Mouse (Mus musculus) hindbrain, embryonic 15.5 days (tissue): ENCODE results near the gene Znhit2. TPM values are rescaled to one million over a fixed set of nuclear protein-coding genes. Genes with fewer than 3 reads are reported as not detected.

Experiments
- ATAC-seq: fragments of 200-750 bp; cut with Nextera tagmentation; 2 replicates; pipeline ENCODE4 v1.8.0; 2017; ENCODE audit warnings: low read depth, moderate number of reproducible peaks, moderate TSS enrichment; ENCODE audit not compliant: low FRiP score
- H3K27ac ChIP-seq: fragments of 300-500 bp; sonication (generic); replicated peaks from 2 replicates; pipeline ENCODE4 v1.5.1; 2015; ENCODE audit warnings: mild to moderate bottlenecking, inconsistent platforms
- H3K27me3 ChIP-seq: fragments of 300-500 bp; sonication (generic); 2 replicates; pipeline ENCODE4 v1.6.1; 2015; ENCODE audit warnings: control low read depth, inconsistent platforms
- H3K36me3 ChIP-seq: fragments of 300-500 bp; sonication (generic); 2 replicates; pipeline ENCODE4 v1.6.1; 2015; ENCODE audit warnings: control low read depth, inconsistent platforms
- H3K4me1 ChIP-seq: fragments of 300-500 bp; sonication (generic); replicated peaks from 2 replicates; pipeline ENCODE4 v1.6.1; 2015; ENCODE audit warnings: control low read depth, inconsistent platforms
- H3K4me2 ChIP-seq: fragments of 300-500 bp; sonication (generic); 2 replicates; pipeline ENCODE4 v1.6.1; 2015; ENCODE audit warnings: moderate library complexity, mild to moderate bottlenecking, inconsistent platforms
- H3K4me3 ChIP-seq: fragments of 300-500 bp; sonication (generic); 2 replicates; pipeline ENCODE4 v1.5.1; 2015; ENCODE audit warnings: mild to moderate bottlenecking, inconsistent platforms
- H3K9ac ChIP-seq: fragments of 300-500 bp; sonication (generic); 2 replicates; pipeline ENCODE4 v1.6.1; 2015; ENCODE audit warnings: inconsistent platforms
- H3K9me3 ChIP-seq: fragments of 300-500 bp; sonication (generic); 2 replicates; pipeline ENCODE4 v1.6.1; 2016; ENCODE audit warnings: control low read depth, inconsistent platforms
- WGBS: fragments of 180-500 bp; shearing (Covaris S2); methylation state at CpG from one replicate; pipeline ENCODE4 v1.1.7; 2015; 5-methylcytosine and 5-hydroxymethylcytosine counted together
- microRNA-seq: library from miRNA; unstranded; fragments of <30 nt; microRNA quantifications from one replicate; pipeline ENCODE4, GENCODE M21; 2016
- polyA plus RNA-seq: library from polyadenylated mRNA; unstranded; fragments of >200 nt; fragmentation: Nextera tagmentation; extraction: Ambion mirVana; gene quantifications from 2 replicates; pipeline ENCODE4 v1.2.1, GENCODE M21; 2015

Znhit2 gene
- polyA plus RNA-seq, 1 experiment from 2014 or later: 34.8 TPM

DNA sequence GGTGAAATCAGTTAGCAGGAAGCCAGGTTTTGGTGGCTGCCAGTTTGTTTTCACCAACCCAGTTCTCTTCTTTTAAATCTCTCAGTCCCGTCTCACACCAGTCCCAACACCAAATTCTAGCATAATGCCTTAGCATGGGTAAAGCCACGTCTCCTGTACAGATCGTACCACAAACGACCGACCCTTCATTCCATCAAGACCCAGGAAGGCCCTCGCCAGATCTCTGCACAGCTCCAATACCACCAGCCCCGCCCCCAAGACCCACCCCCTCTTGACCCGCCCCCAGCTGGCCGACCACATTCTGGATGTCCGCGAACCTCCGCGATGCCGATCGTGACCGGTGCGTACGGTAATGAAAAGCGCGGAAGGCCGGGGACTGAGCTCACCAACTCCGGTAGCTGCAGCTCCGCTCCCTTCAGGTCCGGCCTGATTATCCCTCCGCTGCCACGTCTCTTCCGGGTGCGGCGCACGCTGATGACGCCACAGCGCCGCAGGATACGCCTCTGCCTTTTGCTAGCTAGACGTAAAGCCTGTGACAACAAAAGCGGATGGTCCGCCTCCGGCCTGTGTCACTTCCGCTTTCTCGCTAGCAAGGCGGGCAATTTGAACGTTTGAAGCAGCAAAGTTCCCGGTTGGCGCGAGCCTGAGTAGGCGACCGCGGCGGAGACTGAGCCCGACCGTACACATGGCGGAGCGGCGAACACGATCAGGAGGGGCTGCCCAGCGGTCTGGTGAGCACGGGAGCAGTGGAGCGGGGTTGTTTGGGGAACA lies 23.7 kb downstream of the Znhit2 start, which contains the start of the genes Zfpl1 and Cdca5:
Zfpl1 (minus strand) TSS at position 479 of the 771 bp plus-strand sequence.
Cdca5 (plus strand) TSS at position 506 of the 771 bp plus-strand sequence.
- Histone ChIP-seq H3K9ac (peak within 1 kb of the TSS; percentile 71), H3K27me3 (no peaks in the 10 kb centered on the region), H3K4me1 (peaks cover 23% of the 10 kb centered on the region), H3K27ac (peak within 1 kb of the TSS; percentile 56), H3K4me3 (peak within 1 kb of the TSS; percentile 60), H3K9me3 (no peaks in the 10 kb centered on the region), H3K36me3 (peaks cover 28% of the 10 kb centered on the region), H3K4me2 (peak within 1 kb of the TSS; percentile 81)
- ATAC-seq: peak; percentile 91
- under 1% methylated on average over 58 of the region's 58 CpGs for WGBS

DNA sequence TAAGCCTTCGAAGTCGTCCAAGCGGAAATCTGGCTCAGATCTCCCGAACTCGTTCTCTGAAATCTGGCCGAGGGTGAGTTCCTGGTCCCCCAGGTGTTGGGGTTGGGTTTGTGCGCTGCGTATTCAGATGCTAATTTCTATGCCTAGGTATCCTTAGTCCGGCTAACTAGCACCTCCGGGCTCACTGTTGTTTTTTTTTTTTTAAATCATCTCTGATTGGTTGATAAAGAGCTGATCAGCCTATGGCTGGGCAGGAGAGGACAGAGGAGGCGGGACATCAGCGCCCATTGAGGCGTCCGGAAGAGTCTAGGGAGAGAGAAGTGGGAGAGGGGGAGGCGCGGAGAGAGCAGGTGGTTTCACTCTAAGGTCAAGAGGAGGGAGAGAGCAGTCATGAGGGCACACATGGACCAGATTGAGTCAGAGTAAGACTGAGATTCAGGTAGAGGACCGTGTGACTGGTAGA lies 24.5 kb downstream of the Znhit2 start:
- Histone ChIP-seq H3K9me3 (no peaks in the 10 kb centered on the region), H3K9ac (no peak overlapping the region), H3K4me2 (peak overlapping the region; percentile 81), H3K27me3 (no peaks in the 10 kb centered on the region), H3K4me1 (peaks cover 23% of the 10 kb centered on the region), H3K27ac (no peak overlapping the region), H3K36me3 (peaks cover 20% of the 10 kb centered on the region), H3K4me3 (peak overlapping the region; percentile 60)
- ATAC-seq: peak; percentile 56; the same call in 1 of the 2 replicates
- WGBS: 2% methylated on average over 17 of the region's 17 CpGs

DNA sequence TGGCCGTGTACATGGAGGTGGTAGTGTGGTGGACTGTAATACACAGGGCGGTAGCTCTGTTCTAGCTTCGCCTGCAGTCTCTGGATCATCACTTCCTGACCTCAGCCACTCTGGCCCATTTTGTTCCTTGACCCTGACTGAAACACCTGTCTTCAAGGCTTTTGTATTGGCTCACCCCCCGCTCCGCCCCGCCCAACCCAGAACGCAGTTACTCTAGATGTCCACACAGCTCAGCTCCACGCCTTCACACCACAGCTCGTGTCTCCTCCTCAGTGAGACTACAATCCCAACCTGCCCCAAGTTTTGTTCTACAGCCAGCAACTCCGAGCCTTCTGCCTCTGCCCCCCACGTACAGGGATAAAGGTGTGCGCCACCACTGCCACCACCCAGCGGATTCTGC lies 27.8 kb downstream of the Znhit2 start:
- ATAC-seq: no peak
- no peak overlapping the region for H3K4me3 ChIP-seq
- WGBS: 91% methylated on average over 13 of the region's 13 CpGs
- no peaks in the 10 kb centered on the region for H3K9me3 ChIP-seq
- H3K4me2 ChIP-seq: no peak overlapping the region
- no peaks in the 10 kb centered on the region for H3K27me3 ChIP-seq
- no peak overlapping the region for H3K9ac ChIP-seq
- H3K36me3 ChIP-seq: no peaks in the 10 kb centered on the region
- H3K27ac ChIP-seq: no peak overlapping the region
- H3K4me1 ChIP-seq: peaks cover 14% of the 10 kb centered on the region

DNA sequence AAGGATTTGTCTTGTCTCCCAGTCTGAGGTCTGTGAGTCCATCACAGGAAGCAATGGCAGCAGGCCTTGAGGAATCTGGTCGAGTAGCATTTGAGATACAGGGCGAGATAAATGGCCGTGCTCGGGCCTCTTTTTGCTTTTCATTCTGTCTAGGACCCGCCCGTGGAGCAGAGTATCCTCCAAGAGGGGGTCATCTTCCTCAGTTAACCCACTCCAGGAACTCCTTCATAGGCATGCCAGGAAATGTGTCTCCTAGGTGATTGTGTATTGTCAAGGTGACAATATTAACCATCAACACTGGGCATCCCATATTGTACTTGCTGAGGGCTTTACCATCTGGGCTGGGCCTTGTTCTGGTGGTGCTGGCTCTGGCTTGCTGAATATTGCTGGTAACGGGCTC lies 33.1 kb downstream of the Znhit2 start, which contains the start of gene AC131692.1:
AC131692.1 (plus strand) TSS at position 301 of the 400 bp plus-strand sequence.
- no peaks in the 10 kb centered on the region for H3K9me3 ChIP-seq
- H3K4me2 ChIP-seq: no peak within 1 kb of the TSS
- no peak for ATAC-seq
- no peaks in the 10 kb centered on the region for H3K4me1 ChIP-seq
- H3K9ac ChIP-seq: no peak within 1 kb of the TSS
- H3K36me3 ChIP-seq: no peaks in the 10 kb centered on the region
- H3K27me3 ChIP-seq: no peaks in the 10 kb centered on the region
- H3K27ac ChIP-seq: no peak within 1 kb of the TSS
- no peak within 1 kb of the TSS for H3K4me3 ChIP-seq
- WGBS: 92% methylated on average over 7 of the region's 7 CpGs

DNA sequence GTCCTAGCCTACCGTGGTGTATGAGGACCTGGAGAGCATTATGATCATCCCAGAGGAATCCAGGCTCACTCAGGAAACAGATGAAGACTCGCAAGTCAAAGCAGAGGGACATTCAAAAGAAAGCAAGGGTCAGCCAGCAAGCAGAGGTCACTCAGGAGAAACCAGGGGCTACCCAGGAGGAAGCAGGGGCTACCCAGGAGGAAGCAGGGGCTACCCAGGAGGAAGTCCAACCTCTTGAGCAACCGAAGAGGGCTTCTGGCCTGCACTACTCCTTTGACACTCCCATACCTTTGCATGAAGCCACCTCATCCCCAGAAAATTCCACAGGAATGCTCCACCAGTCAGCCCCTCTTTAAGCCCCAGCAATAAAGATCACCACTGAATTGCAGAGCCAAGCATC lies 36.9 kb downstream of the Znhit2 start:
- Histone ChIP-seq H3K4me1 (no peaks in the 10 kb centered on the region), H3K4me2 (no peak overlapping the region), H3K36me3 (no peaks in the 10 kb centered on the region), H3K9ac (no peak overlapping the region), H3K9me3 (no peaks in the 10 kb centered on the region), H3K4me3 (no peak overlapping the region), H3K27me3 (no peaks in the 10 kb centered on the region), H3K27ac (no peak overlapping the region)
- no peak for ATAC-seq
- WGBS: 85% methylated on average over 3 of the region's 3 CpGs

DNA sequence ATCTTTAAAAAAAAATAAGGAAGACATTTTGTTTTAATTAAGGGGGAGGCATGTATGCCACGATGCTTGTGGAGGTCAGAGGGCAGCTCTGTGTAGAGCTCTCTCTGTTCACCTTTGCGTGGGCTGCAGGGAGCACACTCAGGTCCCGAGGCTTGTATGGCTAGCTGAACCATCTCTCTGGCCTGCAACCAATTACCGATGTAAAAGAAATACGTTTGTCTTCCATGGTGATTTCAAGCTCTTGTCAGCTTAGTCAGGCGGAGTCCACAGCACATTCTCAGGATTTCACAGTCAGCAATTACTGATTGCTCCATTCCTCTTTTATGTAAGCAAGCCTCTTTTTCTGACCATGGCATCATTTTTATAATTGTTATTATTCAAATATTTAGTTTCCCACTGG lies 40.2 kb downstream of the Znhit2 start:
- no peaks in the 10 kb centered on the region for H3K27me3 ChIP-seq
- H3K9ac ChIP-seq: no peak overlapping the region
- no peak overlapping the region for H3K4me2 ChIP-seq
- no peaks in the 10 kb centered on the region for H3K4me1 ChIP-seq
- no peaks in the 10 kb centered on the region for H3K9me3 ChIP-seq
- 61% methylated on average over 6 of the region's 6 CpGs for WGBS
- no peak overlapping the region for H3K4me3 ChIP-seq
- no peak overlapping the region for H3K27ac ChIP-seq
- no peak for ATAC-seq
- no peaks in the 10 kb centered on the region for H3K36me3 ChIP-seq

- Histone ChIP-seq H3K27me3 (no peaks in the 10 kb centered on the region), H3K4me2 (no peak overlapping the region), H3K27ac (no peak overlapping the region), H3K36me3 (no peaks in the 10 kb centered on the region), H3K9ac (no peak overlapping the region), H3K9me3 (no peaks in the 10 kb centered on the region), H3K4me3 (no peak overlapping the region), H3K4me1 (no peaks in the 10 kb centered on the region)
- WGBS: 75% methylated on average over 6 of the region's 6 CpGs
- no peak for ATAC-seq
Observed at GRCm38 (mm10) chr19:6102169-6102853, 41.3 kb downstream of the Znhit2 start.

DNA sequence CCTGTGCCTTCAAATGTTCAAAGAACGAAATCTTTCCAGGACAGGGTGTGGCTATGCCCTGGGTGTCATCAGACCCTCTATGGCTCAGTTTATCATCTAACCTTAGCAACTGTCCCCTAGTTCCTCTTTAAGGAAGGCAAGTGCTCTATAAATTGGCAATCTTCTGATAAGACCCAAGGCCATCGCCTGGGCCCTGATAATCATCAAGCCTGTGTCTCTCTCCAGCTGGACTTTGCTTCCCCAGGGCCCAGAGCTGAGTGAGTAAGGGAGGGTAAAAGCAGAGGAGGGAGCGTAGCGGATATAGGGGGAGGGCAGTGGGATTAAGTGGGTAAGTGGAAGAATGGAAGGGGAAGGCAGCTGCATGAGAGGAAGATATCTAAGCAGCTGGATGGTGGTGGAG lies 43.5 kb downstream of the Znhit2 start:
- no peak overlapping the region for H3K9ac ChIP-seq
- H3K4me2 ChIP-seq: no peak overlapping the region
- H3K9me3 ChIP-seq: no peaks in the 10 kb centered on the region
- H3K27ac ChIP-seq: no peak overlapping the region
- no peaks in the 10 kb centered on the region for H3K4me1 ChIP-seq
- H3K4me3 ChIP-seq: no peak overlapping the region
- no peaks in the 10 kb centered on the region for H3K27me3 ChIP-seq
- 86% methylated on average over 4 of the region's 4 CpGs for WGBS
- H3K36me3 ChIP-seq: no peaks in the 10 kb centered on the region
- no peak for ATAC-seq

DNA sequence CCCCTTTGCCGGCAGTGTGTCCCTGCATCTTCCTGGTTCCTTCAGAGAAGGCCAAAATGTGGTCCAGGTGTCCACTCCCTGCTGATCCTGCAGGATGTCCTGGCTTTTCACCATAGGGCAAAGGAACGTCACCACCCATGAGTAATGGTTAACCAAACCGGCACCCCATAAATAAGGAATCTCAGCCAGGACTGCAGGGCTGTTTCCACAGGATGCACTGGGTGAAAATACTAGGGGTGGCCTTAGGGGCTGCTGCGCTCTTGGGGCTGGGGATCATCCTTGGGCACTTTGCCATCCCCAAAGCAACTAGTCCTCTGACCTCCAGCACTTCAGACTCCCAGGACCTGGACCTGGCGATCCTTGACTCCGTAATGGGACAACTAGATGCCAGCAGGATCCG lies 44.6 kb downstream of the Znhit2 start, which contains the start of gene Naaladl1:
Naaladl1 (plus strand) TSS at position 197 of the 400 bp plus-strand sequence.
- H3K9ac ChIP-seq: no peak within 1 kb of the TSS
- WGBS: 89% methylated on average over 7 of the region's 7 CpGs
- no peak for ATAC-seq
- H3K27ac ChIP-seq: no peak within 1 kb of the TSS
- H3K4me3 ChIP-seq: no peak within 1 kb of the TSS
- H3K4me2 ChIP-seq: no peak within 1 kb of the TSS
- H3K9me3 ChIP-seq: no peaks in the 10 kb centered on the region
- H3K27me3 ChIP-seq: no peaks in the 10 kb centered on the region
- no peaks in the 10 kb centered on the region for H3K4me1 ChIP-seq
- H3K36me3 ChIP-seq: no peaks in the 10 kb centered on the region

Small RNAs within 50 kb of the gene (microRNA-seq; reads per million reads assigned to microRNA genes)
- 3.1 reads per million, percentile 13 among the genes with 10 or more reads in this experiment for gene Mir6988

Other genes with a start within 250 kb of the Znhit2 start
- gene Frmd8, start 185.9 kb upstream of the Znhit2 start, polyA plus RNA-seq: 17.6 and 18.0 TPM in 2 replicates
- gene Slc25a45, start 183.4 kb upstream of the Znhit2 start, polyA plus RNA-seq: 2.6 TPM in 2 replicates
- 10.7 and 11.7 TPM in 2 replicates for gene Tigd3, start 167.0 kb upstream of the Znhit2 start, polyA plus RNA-seq
- 111 and 113 TPM in 2 replicates for gene Dpf2, start 148.2 kb upstream of the Znhit2 start, polyA plus RNA-seq
- gene Cdc42ep2, start 136.4 kb upstream of the Znhit2 start, polyA plus RNA-seq: 19.0 and 20.3 TPM in 2 replicates
- 26.7 and 28.1 TPM in 2 replicates for gene Pola2, start 97.0 kb upstream of the Znhit2 start, polyA plus RNA-seq
- not detected in 2 replicates for gene Slc22a20, start 75.0 kb upstream of the Znhit2 start, polyA plus RNA-seq
- gene Capn1, start 45.3 kb upstream of the Znhit2 start, polyA plus RNA-seq: 4.8 and 5.8 TPM in 2 replicates
- gene Syvn1, start 14.6 kb upstream of the Znhit2 start, polyA plus RNA-seq: 32.9 and 39.8 TPM in 2 replicates
- 62.3 and 64.4 TPM in 2 replicates for gene Mrpl49, start 3.4 kb upstream of the Znhit2 start, polyA plus RNA-seq
- 503 and 507 TPM in 2 replicates for gene Fau, start 3.3 kb upstream of the Znhit2 start, polyA plus RNA-seq
- gene Tm7sf2, start 7.2 kb downstream of the Znhit2 start, polyA plus RNA-seq: 58.6 and 60.1 TPM in 2 replicates
- 84.8 and 94.0 TPM in 2 replicates for gene Vps51, start 16.0 kb downstream of the Znhit2 start, polyA plus RNA-seq
- gene Tmem262, start 18.8 kb downstream of the Znhit2 start, polyA plus RNA-seq: not detected in 2 replicates
- gene Gm28374, start 21.1 kb downstream of the Znhit2 start, polyA plus RNA-seq: 1.3 and 1.4 TPM in 2 replicates
- 79.3 and 82.0 TPM in 2 replicates for gene Zfpl1, start 23.8 kb downstream of the Znhit2 start, polyA plus RNA-seq
- 8.4 and 9.6 TPM in 2 replicates for gene Cdca5, start 23.8 kb downstream of the Znhit2 start, polyA plus RNA-seq
- gene AC131692.1, start 33.2 kb downstream of the Znhit2 start, polyA plus RNA-seq: not detected in 2 replicates
- gene Naaladl1, start 44.6 kb downstream of the Znhit2 start, polyA plus RNA-seq: 0.54 and 0.60 TPM in 2 replicates
- gene Sac3d1, start 57.5 kb downstream of the Znhit2 start, polyA plus RNA-seq: 50.2 and 57.5 TPM in 2 replicates
- gene Snx15, start 67.1 kb downstream of the Znhit2 start, polyA plus RNA-seq: 61.7 and 65.4 TPM in 2 replicates
- gene Batf2, start 79.8 kb downstream of the Znhit2 start, polyA plus RNA-seq: not detected in 2 replicates
- 141 and 147 TPM in 2 replicates for gene Arl2, start 80.4 kb downstream of the Znhit2 start, polyA plus RNA-seq
- gene Majin, start 123.2 kb downstream of the Znhit2 start, polyA plus RNA-seq: not detected in 2 replicates
- 0.56 TPM in 1 of 2 replicates, not detected in the other for gene Gpha2, start 165.2 kb downstream of the Znhit2 start, polyA plus RNA-seq
- 134 and 162 TPM in 2 replicates for gene Ppp2r5b, start 174.7 kb downstream of the Znhit2 start, polyA plus RNA-seq
- 13.3 and 16.1 TPM in 2 replicates for gene Atg2a, start 180.5 kb downstream of the Znhit2 start, polyA plus RNA-seq
- gene Ehd1, start 215.5 kb downstream of the Znhit2 start, polyA plus RNA-seq: 92.5 and 103 TPM in 2 replicates
- gene Cdc42bpg, start 245.3 kb downstream of the Znhit2 start, polyA plus RNA-seq: 0.36 and 0.38 TPM in 2 replicates